Comparison of ENCODE assay signal across 20 mouse cellular contexts in genomic region chr5:125446344-125446743, GRCm38 (mm10). TPM values are rescaled to one million over a fixed set of nuclear protein-coding genes. Genes with fewer than 3 reads are reported as not detected.
"Had no signal": no experiment of that assay in that cellular context is flagged by ENCODE, and none has a peak within 500 bp of the region (broad histone marks: within the 10 kb centered on the region; RNA-seq: fewer than 3 reads in every experiment).

No protein-coding gene starts in this region.

- H3K36me3 ChIP-seq: lung, embryonic 15.5 days; midbrain, embryonic 13.5 days had no signal

- H3K9ac ChIP-seq: intestine, embryonic 15.5 days; kidney, embryonic 15.5 days; liver, embryonic 14.5 days; lung, embryonic 15.5 days; midbrain, embryonic 13.5 days had no signal

- H3K4me2 ChIP-seq: intestine, embryonic 15.5 days; kidney, embryonic 15.5 days; liver, embryonic 11.5 days; lung, embryonic 15.5 days; midbrain, embryonic 13.5 days had no signal

- H3K27ac ChIP-seq: intestine, embryonic 15.5 days; kidney, embryonic 15.5 days; liver, embryonic 14.5 days; lung, embryonic 15.5 days; midbrain, embryonic 10.5 days; midbrain, embryonic 13.5 days; stomach, postnatal 0 days had no signal

- ATAC-seq: hindbrain, embryonic 16.5 days; intestine, embryonic 15.5 days; midbrain, embryonic 13.5 days had no signal

- H3K27me3 ChIP-seq: intestine, embryonic 15.5 days; kidney, embryonic 15.5 days; lung, embryonic 15.5 days; megakaryocyte, embryonic 14.5 days; midbrain, embryonic 13.5 days had no signal

- H3K4me3 ChIP-seq: intestine, embryonic 15.5 days; kidney, embryonic 15.5 days; lung, embryonic 15.5 days; midbrain, embryonic 10.5 days; midbrain, embryonic 13.5 days had no signal

- H3K9me3 ChIP-seq: intestine, embryonic 15.5 days; kidney, embryonic 15.5 days; lung, embryonic 15.5 days; megakaryocyte, embryonic 14.5 days; midbrain, embryonic 10.5 days; midbrain, embryonic 13.5 days had no signal

- DNase-seq: kidney, adult 11 months; kidney, adult 8-10 months; kidney, postnatal 10 days; kidney, postnatal 36 days; lung, adult 18-20 months; lung, postnatal 10 days; lung, postnatal 36 days; thymus, postnatal 25 days had no signal

RNA-seq across cellular contexts. Expression of gene Gm10382, which starts 57.2 kb away (rescaled TPM):
- total RNA-seq: midbrain, postnatal 0 days had no signal
- polyA plus RNA-seq: neural tube, embryonic 11.5 days had no signal
